Mouse (Mus musculus): Measurements from ENCODE around the gene Pcbp3. TPM values are rescaled to one million over a fixed set of nuclear protein-coding genes. Genes with fewer than 3 reads are reported as not detected.

Gene Pcbp3
- 45.2 and 45.3 TPM in 2 replicates for polyA plus RNA-seq (2014; fragmentation: Nextera tagmentation; extraction: Ambion mirVana)

DNA sequence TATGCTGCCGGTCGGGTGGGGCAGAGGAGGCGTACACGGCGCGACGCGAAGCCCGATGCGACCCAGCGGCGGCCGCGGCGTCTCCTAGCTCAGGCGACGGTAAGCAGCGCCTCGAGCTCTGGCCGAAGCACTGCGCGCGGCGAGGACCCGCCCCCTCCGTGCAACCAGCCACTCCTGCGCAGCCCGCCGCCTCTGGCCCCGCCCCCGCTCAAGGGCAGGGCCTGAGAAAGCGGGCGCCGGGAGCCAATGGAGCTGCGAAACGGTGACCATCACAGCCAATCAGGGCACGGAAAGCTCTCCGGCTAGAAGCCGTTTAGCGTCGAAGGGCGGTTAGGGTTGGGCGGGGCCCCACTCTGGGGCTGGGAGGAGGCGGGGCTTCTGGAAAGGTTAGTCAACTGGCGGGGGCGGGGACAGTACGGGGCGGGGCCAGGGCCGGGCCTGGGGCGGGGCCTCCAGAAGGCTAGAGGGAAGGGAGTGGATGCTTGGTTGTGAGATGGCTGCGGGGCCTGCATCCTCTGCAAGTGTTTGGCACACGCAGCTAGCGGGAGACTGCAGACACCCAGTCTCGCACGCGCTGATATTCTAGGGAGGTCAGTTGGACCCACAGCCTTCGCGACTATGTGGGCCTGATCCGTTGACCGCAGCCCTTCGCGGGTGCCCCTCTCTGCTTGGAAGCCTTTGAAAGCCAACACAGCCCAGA is at the start of gene Pcbp3:
TSS of gene Pcbp3 (minus strand) at position 98 of the 700 bp plus-strand sequence.
- no peaks in the 10 kb centered on the region for H3K9me3 ChIP-seq (ENCODE audit: control insufficient read depth, low read length)
- peak within 1 kb of the TSS; percentile 95 for H3K4me2 ChIP-seq (replicated peaks)
- ATAC-seq (ENCODE audit: low FRiP score) (peak; percentile 98), DNase-seq (ENCODE audit: low spot score) (peak; percentile 97)
- H3K36me3 ChIP-seq (replicated peaks; ENCODE audit: control insufficient read depth, insufficient read depth), result no peaks in the 10 kb centered on the region
- peaks cover 16% of the 10 kb centered on the region for H3K4me1 ChIP-seq (replicated peaks; ENCODE audit: control insufficient read depth, insufficient read depth, low read length)
- peak within 1 kb of the TSS; percentile 84 for H3K9ac ChIP-seq
- H3K4me3 ChIP-seq (replicated peaks; ENCODE audit: low read length), result peak within 1 kb of the TSS; percentile 75
- H3K27me3 ChIP-seq (ENCODE audit: control insufficient read depth, insufficient read depth, low read length), result no peaks in the 10 kb centered on the region
- peak within 1 kb of the TSS; percentile 61 for H3K27ac ChIP-seq
- 2% methylated on average over 57 of the region's 62 CpGs for WGBS

DNA sequence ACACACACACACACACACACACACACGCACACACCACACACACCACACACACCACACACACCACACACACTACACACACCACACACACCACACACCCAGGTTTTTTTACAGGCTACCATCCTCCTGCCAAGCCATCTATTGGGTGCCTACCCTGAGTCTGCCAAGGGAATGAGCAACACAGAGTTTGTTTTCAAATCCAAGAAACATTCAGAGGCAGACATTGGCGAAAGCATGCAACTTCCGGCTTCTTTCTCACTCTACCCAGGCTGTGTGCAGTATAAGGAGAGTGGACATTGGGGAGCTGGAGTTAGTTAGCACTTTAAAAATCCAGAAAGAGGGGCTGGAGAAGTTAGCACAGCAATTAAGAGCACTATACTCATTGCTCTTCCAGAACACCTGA is 47.0 kb upstream of the Pcbp3 start:
- ATAC-seq (ENCODE audit: low FRiP score) (no peak), DNase-seq (ENCODE audit: low spot score) (no peak)
- Histone ChIP-seq H3K9me3 (ENCODE audit: control insufficient read depth, low read length) (no peaks in the 10 kb centered on the region), H3K27me3 (ENCODE audit: control insufficient read depth, insufficient read depth, low read length) (no peaks in the 10 kb centered on the region), H3K4me3 (replicated peaks; ENCODE audit: low read length) (no peak overlapping the region), H3K27ac (peak overlapping the region; percentile 52), H3K4me2 (replicated peaks) (no peak overlapping the region), H3K36me3 (replicated peaks; ENCODE audit: control insufficient read depth, insufficient read depth) (no peaks in the 10 kb centered on the region), H3K9ac (no peak overlapping the region), H3K4me1 (replicated peaks; ENCODE audit: control insufficient read depth, insufficient read depth, low read length) (peaks cover 8% of the 10 kb centered on the region)
- 81% methylated on average over 3 of the region's 3 CpGs for WGBS

- H3K9me3 ChIP-seq (ENCODE audit: control insufficient read depth, low read length), result no peaks in the 10 kb centered on the region
- no peak overlapping the region for H3K4me2 ChIP-seq (replicated peaks)
- H3K27ac ChIP-seq, result peak overlapping the region; percentile 52
- DNase-seq (ENCODE audit: low spot score) (peak; percentile 56), ATAC-seq (ENCODE audit: low FRiP score) (peak; percentile 77)
- no peaks in the 10 kb centered on the region for H3K36me3 ChIP-seq (replicated peaks; ENCODE audit: control insufficient read depth, insufficient read depth)
- 20% methylated on average over 9 of the region's 9 CpGs for WGBS
- H3K27me3 ChIP-seq (ENCODE audit: control insufficient read depth, insufficient read depth, low read length), result no peaks in the 10 kb centered on the region
- peaks cover 8% of the 10 kb centered on the region for H3K4me1 ChIP-seq (replicated peaks; ENCODE audit: control insufficient read depth, insufficient read depth, low read length)
- no peak overlapping the region for H3K4me3 ChIP-seq (replicated peaks; ENCODE audit: low read length)
- 0 out of 2 replicates have a peak overlapping the region, but pooled peaks have one; percentile 18 for H3K9ac ChIP-seq
These were observed 46.4 kb upstream of the Pcbp3 start for GRCm38 (mm10) chr10:77008109-77008561.

DNA sequence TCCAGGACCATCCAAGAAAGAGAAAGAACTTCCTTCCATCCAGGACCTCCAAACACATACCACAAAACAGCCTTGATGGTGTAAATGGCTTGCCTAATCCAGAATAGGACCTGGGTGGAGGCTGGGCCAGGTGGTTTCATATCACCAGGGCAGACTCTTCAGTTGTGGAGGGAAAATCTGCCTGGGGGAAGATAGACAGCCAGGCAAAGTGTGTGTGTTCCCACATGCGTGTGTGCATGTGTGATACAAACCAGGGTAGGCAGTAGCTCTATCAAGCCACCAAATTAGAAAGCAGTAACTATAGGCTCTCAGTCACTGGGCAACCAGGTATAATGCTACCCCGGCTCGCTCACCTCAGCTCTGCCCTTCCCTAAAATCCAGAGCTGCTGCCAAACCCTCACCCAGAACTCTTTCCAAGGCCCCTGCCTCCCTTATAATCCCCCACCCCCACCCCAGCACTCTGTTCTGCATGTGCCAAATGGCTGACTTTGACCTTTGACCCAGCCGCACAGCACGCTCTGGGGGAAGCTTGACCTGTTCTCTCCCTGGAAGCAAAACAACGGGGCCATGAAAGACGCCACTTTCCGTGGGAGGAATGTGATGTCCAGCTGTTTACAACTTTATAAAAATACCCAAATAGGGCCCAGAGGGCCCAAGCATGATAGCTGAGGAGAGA is 45.9 kb upstream of the Pcbp3 start:
- Histone ChIP-seq H3K4me3 (replicated peaks; ENCODE audit: low read length) (no peak overlapping the region), H3K4me2 (replicated peaks) (no peak overlapping the region), H3K36me3 (replicated peaks; ENCODE audit: control insufficient read depth, insufficient read depth) (no peaks in the 10 kb centered on the region), H3K27ac (peak overlapping the region; percentile 52; the same call in 1 of the 2 replicates), H3K27me3 (ENCODE audit: control insufficient read depth, insufficient read depth, low read length) (no peaks in the 10 kb centered on the region), H3K9me3 (ENCODE audit: control insufficient read depth, low read length) (no peaks in the 10 kb centered on the region), H3K9ac (no peak overlapping the region), H3K4me1 (replicated peaks; ENCODE audit: control insufficient read depth, insufficient read depth, low read length) (peaks cover 8% of the 10 kb centered on the region)
- peak; percentile 44; the same call in 1 of the 2 replicates for ATAC-seq (ENCODE audit: low FRiP score)
- no peak for DNase-seq (ENCODE audit: low spot score)
- 33% methylated on average over 8 of the region's 8 CpGs for WGBS

DNA sequence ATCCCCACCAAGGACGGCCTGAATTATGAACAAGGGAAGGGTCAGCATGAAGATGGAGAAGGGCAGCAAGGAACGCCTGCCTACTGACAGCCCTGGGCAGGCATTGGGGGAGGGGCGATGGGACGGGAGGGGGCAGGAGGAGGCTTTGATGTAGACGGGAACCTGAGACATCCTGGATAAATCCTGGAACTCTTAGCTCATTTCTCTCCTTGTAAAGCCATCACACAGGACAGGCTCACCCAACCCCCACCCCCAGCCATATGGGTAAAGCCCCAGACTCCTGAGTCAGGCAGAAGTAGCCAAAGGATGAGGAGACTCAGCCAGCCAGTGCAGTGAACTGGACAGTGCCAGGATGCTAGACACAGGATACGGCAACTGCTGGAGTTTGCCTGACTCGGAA is 43.2 kb upstream of the Pcbp3 start:
- no peak overlapping the region for H3K27ac ChIP-seq
- peaks cover 8% of the 10 kb centered on the region for H3K4me1 ChIP-seq (replicated peaks; ENCODE audit: control insufficient read depth, insufficient read depth, low read length)
- DNase-seq (ENCODE audit: low spot score), result no peak
- WGBS, result 42% methylated on average over 7 of the region's 7 CpGs
- no peaks in the 10 kb centered on the region for H3K9me3 ChIP-seq (ENCODE audit: control insufficient read depth, low read length)
- no peak overlapping the region for H3K4me3 ChIP-seq (replicated peaks; ENCODE audit: low read length)
- H3K36me3 ChIP-seq (replicated peaks; ENCODE audit: control insufficient read depth, insufficient read depth), result no peaks in the 10 kb centered on the region
- no peak overlapping the region for H3K4me2 ChIP-seq (replicated peaks)
- ATAC-seq (ENCODE audit: low FRiP score), result no peak
- H3K27me3 ChIP-seq (ENCODE audit: control insufficient read depth, insufficient read depth, low read length), result no peaks in the 10 kb centered on the region
- H3K9ac ChIP-seq, result no peak overlapping the region

- 71% methylated on average over 17 of the region's 17 CpGs for WGBS
- H3K36me3 ChIP-seq (replicated peaks; ENCODE audit: control insufficient read depth, insufficient read depth), result no peaks in the 10 kb centered on the region
- no peak overlapping the region for H3K4me2 ChIP-seq (replicated peaks)
- ATAC-seq (ENCODE audit: low FRiP score) (peak; percentile 40; the same call in 1 of the 2 replicates), DNase-seq (ENCODE audit: low spot score) (peak; percentile 60)
- no peaks in the 10 kb centered on the region for H3K27me3 ChIP-seq (ENCODE audit: control insufficient read depth, insufficient read depth, low read length)
- H3K9me3 ChIP-seq (ENCODE audit: control insufficient read depth, low read length), result peaks cover 4% of the 10 kb centered on the region; the same call in 1 of the 2 replicates
- no peak overlapping the region for H3K4me3 ChIP-seq (replicated peaks; ENCODE audit: low read length)
- no peaks in the 10 kb centered on the region for H3K4me1 ChIP-seq (replicated peaks; ENCODE audit: control insufficient read depth, insufficient read depth, low read length)
- no peak overlapping the region for H3K27ac ChIP-seq
- no peak overlapping the region for H3K9ac ChIP-seq
These were observed 36.2 kb upstream of the Pcbp3 start for GRCm38 (mm10) chr10:76997759-76998513.

DNA sequence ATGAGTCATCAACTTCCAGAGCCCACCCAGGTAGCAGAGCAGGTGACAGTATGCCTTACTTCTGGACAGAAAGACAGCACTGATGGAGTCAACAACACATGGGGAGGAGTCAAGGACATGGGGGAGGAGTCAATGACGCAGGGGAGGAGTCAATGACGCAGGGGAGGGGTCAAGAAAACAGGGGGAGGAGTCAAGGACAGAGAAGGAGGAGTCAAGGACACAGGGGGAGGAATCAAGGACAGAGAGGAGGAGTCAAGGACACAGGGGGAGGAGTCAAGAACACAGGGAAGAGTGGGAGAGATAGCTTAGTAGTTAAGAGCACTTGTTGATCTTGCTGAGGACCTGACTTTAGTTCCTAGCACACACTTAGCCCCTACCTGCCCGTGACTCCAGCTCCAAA is 30.8 kb upstream of the Pcbp3 start:
- 81% methylated on average over 3 of the region's 3 CpGs for WGBS
- Histone ChIP-seq H3K27ac (no peak overlapping the region), H3K4me3 (replicated peaks; ENCODE audit: low read length) (no peak overlapping the region), H3K4me1 (replicated peaks; ENCODE audit: control insufficient read depth, insufficient read depth, low read length) (no peaks in the 10 kb centered on the region), H3K9ac (no peak overlapping the region), H3K27me3 (ENCODE audit: control insufficient read depth, insufficient read depth, low read length) (no peaks in the 10 kb centered on the region), H3K4me2 (replicated peaks) (no peak overlapping the region), H3K9me3 (ENCODE audit: control insufficient read depth, low read length) (peaks cover 4% of the 10 kb centered on the region; the same call in 1 of the 2 replicates), H3K36me3 (replicated peaks; ENCODE audit: control insufficient read depth, insufficient read depth) (no peaks in the 10 kb centered on the region)
- ATAC-seq (ENCODE audit: low FRiP score), result no peak
- DNase-seq (ENCODE audit: low spot score), result no peak

GRCm38 (mm10) chr10:76988586-76988985 is 26.9 kb upstream of the Pcbp3 start:
- Histone ChIP-seq H3K4me1 (replicated peaks; ENCODE audit: control insufficient read depth, insufficient read depth, low read length) (no peaks in the 10 kb centered on the region), H3K9ac (no peak overlapping the region), H3K9me3 (ENCODE audit: control insufficient read depth, low read length) (no peaks in the 10 kb centered on the region), H3K4me2 (replicated peaks) (no peak overlapping the region), H3K27ac (no peak overlapping the region), H3K27me3 (ENCODE audit: control insufficient read depth, insufficient read depth, low read length) (no peaks in the 10 kb centered on the region), H3K36me3 (replicated peaks; ENCODE audit: control insufficient read depth, insufficient read depth) (no peaks in the 10 kb centered on the region), H3K4me3 (replicated peaks; ENCODE audit: low read length) (no peak overlapping the region)
- WGBS, result 91% methylated on average over 5 of the region's 5 CpGs
- no peak for ATAC-seq (ENCODE audit: low FRiP score)
- DNase-seq (ENCODE audit: low spot score), result no peak

- Histone ChIP-seq H3K4me1 (replicated peaks; ENCODE audit: control insufficient read depth, insufficient read depth, low read length) (no peaks in the 10 kb centered on the region), H3K4me2 (replicated peaks) (no peak overlapping the region), H3K27ac (no peak overlapping the region), H3K9me3 (ENCODE audit: control insufficient read depth, low read length) (no peaks in the 10 kb centered on the region), H3K27me3 (ENCODE audit: control insufficient read depth, insufficient read depth, low read length) (no peaks in the 10 kb centered on the region), H3K36me3 (replicated peaks; ENCODE audit: control insufficient read depth, insufficient read depth) (no peaks in the 10 kb centered on the region), H3K9ac (no peak overlapping the region), H3K4me3 (replicated peaks; ENCODE audit: low read length) (no peak overlapping the region)
- ATAC-seq (ENCODE audit: low FRiP score) (no peak), DNase-seq (ENCODE audit: low spot score) (no peak)
- WGBS, result 62% methylated on average over 2 of the region's 2 CpGs
These were observed 16.4 kb upstream of the Pcbp3 start for GRCm38 (mm10) chr10:76978042-76978441.
